Mouse (Mus musculus): ENCODE measurements around the gene Fzd9.

DNA sequence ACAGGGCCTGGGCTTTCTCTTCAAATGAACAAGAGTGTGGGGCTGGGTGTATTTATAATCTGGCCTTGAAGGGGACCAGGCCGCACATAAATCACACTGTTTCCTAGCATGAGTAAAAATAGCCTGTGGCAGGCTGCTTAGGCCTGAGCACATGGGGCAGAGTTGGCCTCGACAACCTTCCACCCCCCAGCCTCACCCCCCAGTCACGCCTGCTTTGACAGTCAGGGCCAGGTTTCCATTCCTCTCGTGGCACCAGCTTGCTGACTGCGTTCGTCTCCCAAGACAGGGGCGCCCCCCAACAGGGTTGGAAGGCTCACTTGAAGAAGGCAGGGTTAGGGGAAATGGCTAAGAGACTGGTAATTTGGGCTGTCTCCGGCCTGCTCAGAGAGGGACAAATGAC is 18.4 kb upstream of the Fzd9 start:
- TF ChIP-seq GATA1 (IDR thresholded peaks at IDR 0.05; ENCODE audit: borderline replicate concordance, low read length) (no peak), FLI1 (IDR thresholded peaks at IDR 0.05; ENCODE audit: low read length) (no peak)

Data from megakaryocyte, embryonic 14.5 days (primary cell).